Mouse (Mus musculus) heart, adult 2 months (tissue): ENCODE measurements around the gene Itsn1. TPM values are rescaled to one million over a fixed set of nuclear protein-coding genes. Genes with fewer than 3 reads are reported as not detected.

Experiments used
- DNase-seq, 2 experiments: peaks; one replicate each; pipeline ENCODE4 v3.0.0; 2021
- H3K27ac ChIP-seq: fragments of 200-600 bp; 2 replicates; pipeline ENCODE4 v1.8.1; 2022
- H3K27me3 ChIP-seq: fragments of 200-500 bp; 2 replicates; pipeline ENCODE4 v1.6.1; 2012; ENCODE audit warnings: mild to moderate bottlenecking, low read length, inconsistent platforms, mixed read lengths; ENCODE audit not compliant: control insufficient read depth, insufficient read depth
- H3K36me3 ChIP-seq: fragments of 200-500 bp; 2 replicates; pipeline ENCODE4 v1.6.1; 2012; ENCODE audit warnings: low read length, inconsistent platforms; ENCODE audit not compliant: control insufficient read depth, insufficient read depth
- H3K4me1 ChIP-seq: fragments of 200-500 bp; 2 replicates; pipeline ENCODE4 v1.6.1; 2011; ENCODE audit warnings: low read length; ENCODE audit not compliant: control insufficient read depth, insufficient read depth
- H3K4me3 ChIP-seq: fragments of 200-600 bp; 2 replicates; pipeline ENCODE4 v1.8.1; 2022
- H3K79me2 ChIP-seq: fragments of 200-500 bp; replicated peaks from 2 replicates; pipeline ENCODE4 v1.6.1; 2012; ENCODE audit warnings: mild to moderate bottlenecking, inconsistent platforms, low read length, moderate library complexity, mixed read lengths; ENCODE audit not compliant: control insufficient read depth, insufficient read depth
- H3K9ac ChIP-seq: fragments of 200-500 bp; 2 replicates; pipeline ENCODE4 v1.6.1; 2012; ENCODE audit warnings: low read depth, mild to moderate bottlenecking, control low read depth, inconsistent platforms, low read length, mixed read lengths
- CTCF ChIP-seq: fragments of 200-600 bp; IDR thresholded peaks from 2 replicates; pipeline ENCODE4 v1.8.1; 2022; ENCODE audit warnings: antibody characterized with exemption, mild to moderate bottlenecking, moderate library complexity
- EP300 ChIP-seq: fragments of 200-500 bp; IDR thresholded peaks from 2 replicates; pipeline ENCODE4 v1.6.1; 2011; ENCODE audit warnings: low read depth, low read length, control low read depth; ENCODE audit not compliant: insufficient read depth
- POLR2A ChIP-seq: fragments of 200-500 bp; IDR thresholded peaks from 2 replicates; pipeline ENCODE4 v1.6.1; 2011; ENCODE audit warnings: mild to moderate bottlenecking, low read depth, low read length, control low read depth; ENCODE audit not compliant: insufficient read depth
- WGBS: fragments of 180-500 bp; shearing (Covaris S2); methylation state at CpG from one replicate; pipeline ENCODE4 v1.1.7; 2018; 5-methylcytosine and 5-hydroxymethylcytosine counted together
- intact Hi-C: fragments of 180-260 bp; cut with DNase I; formaldehyde crosslinking; loops from one replicate; pipeline ENCODE4 v1.15.1; 2025
- polyA plus RNA-seq: library from polyadenylated mRNA; depleted of rRNA; stranded (reverse); fragments of >200 nt; gene quantifications from 2 replicates; pipeline ENCODE4 v1.2.3, GENCODE M21; 2012
- total RNA-seq, 2 experiments: library from RNA; stranded (reverse); gene quantifications; 2 replicates each; pipeline ENCODE4 v1.2.3; 2021

The Itsn1 gene
- total and polyA plus RNA-seq, 3 experiments, result 35.8 to 46.7 (median 45.1) TPM

GRCm38 (mm10) chr16:91829121-91829520 lies 100.0 kb downstream of the Itsn1 start:
- no peak for TF ChIP-seq CTCF
- no peak for TF ChIP-seq EP300
- TF ChIP-seq POLR2A, result no peak
- intact Hi-C loops, result no loop called here
- no peak overlapping the region for H3K4me3 ChIP-seq

DNA sequence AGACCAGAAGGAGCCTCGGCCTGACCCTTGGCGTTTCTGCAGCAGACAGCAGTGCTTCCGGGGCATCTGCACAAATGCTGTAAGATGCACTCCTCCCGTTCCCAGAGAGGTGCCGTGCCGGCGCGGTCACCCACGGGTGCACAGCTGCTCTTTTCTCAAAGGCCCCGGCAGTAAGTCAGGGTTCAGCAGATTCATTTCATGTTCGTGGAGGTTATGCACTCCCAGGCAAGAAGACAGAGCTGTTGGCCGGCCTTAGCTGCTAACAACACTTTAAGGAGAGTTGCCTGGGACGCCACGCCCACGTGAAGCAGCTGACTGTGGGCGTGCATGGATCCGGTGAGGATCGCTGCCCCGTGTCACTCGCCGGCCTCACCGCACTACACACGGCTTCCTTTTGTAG lies 101.2 kb downstream of the Itsn1 start:
- WGBS, result 90% methylated on average over 23 of the region's 23 CpGs
- Histone ChIP-seq H3K4me1 (peaks cover 2% of the 10 kb centered on the region; the same call in 1 of the 2 replicates), H3K9ac (no peak overlapping the region), H3K4me3 (no peak overlapping the region), H3K79me2 (no peaks in the 10 kb centered on the region), H3K27ac (no peak overlapping the region), H3K36me3 (peaks cover 5% of the 10 kb centered on the region; the same call in 1 of the 2 replicates), H3K27me3 (no peaks in the 10 kb centered on the region)
- intact Hi-C loops, result no loop called here
- TF ChIP-seq POLR2A (no peak), CTCF (no peak), EP300 (no peak)
- no peak for DNase-seq

More at GRCm38 (mm10) chr16:91829121-91829520, 100.0 kb downstream of the Itsn1 start:
- Histone ChIP-seq H3K27me3 (no peaks in the 10 kb centered on the region), H3K27ac (no peak overlapping the region), H3K9ac (no peak overlapping the region), H3K79me2 (no peaks in the 10 kb centered on the region), H3K36me3 (peaks cover 5% of the 10 kb centered on the region; the same call in 1 of the 2 replicates), H3K4me1 (peaks cover 2% of the 10 kb centered on the region; the same call in 1 of the 2 replicates)
- DNase-seq, result no peak
- 43% methylated on average over 5 of the region's 5 CpGs for WGBS

GRCm38 (mm10) chr16:91833121-91833520 lies 104.0 kb downstream of the Itsn1 start:
- DNase-seq, result no peak
- Histone ChIP-seq H3K27me3 (no peaks in the 10 kb centered on the region), H3K4me1 (peaks cover 2% of the 10 kb centered on the region; the same call in 1 of the 2 replicates), H3K4me3 (no peak overlapping the region), H3K9ac (no peak overlapping the region), H3K27ac (no peak overlapping the region), H3K79me2 (no peaks in the 10 kb centered on the region), H3K36me3 (peaks cover 5% of the 10 kb centered on the region; the same call in 1 of the 2 replicates)
- intact Hi-C loops, result no loop called here
- no peak for TF ChIP-seq EP300
- TF ChIP-seq CTCF, result no peak
- no peak for TF ChIP-seq POLR2A
- WGBS, result 70% methylated on average over 5 of the region's 5 CpGs

DNA sequence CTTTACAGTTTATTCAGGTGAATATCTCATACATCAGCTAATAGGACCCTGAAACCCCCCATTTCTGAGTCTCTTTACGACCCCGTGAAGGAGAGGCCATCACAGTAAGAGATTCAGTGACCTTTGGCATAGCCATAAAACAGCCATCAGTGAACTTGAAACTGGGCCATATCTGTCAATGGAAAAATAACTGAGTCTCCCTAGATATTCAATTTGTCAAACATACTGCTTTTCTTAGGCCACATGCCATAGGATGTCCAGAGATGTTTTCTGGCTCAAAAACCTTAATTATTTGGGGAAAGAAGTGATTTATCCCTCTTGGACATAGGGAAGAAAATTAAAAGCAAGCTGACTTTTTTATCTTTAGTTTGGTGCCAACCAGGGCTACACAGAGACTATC lies 104.5 kb downstream of the Itsn1 start:
- peaks cover under 1% of the 10 kb centered on the region; the same call in 1 of the 2 replicates for H3K36me3 ChIP-seq
- WGBS, result 67% methylated on average over 2 of the region's 2 CpGs
- H3K79me2 ChIP-seq, result no peaks in the 10 kb centered on the region
- TF ChIP-seq EP300, result no peak
- TF ChIP-seq POLR2A, result no peak
- TF ChIP-seq CTCF, result no peak
- intact Hi-C loops, result no loop called here
- no peak overlapping the region for H3K9ac ChIP-seq
- H3K27ac ChIP-seq, result no peak overlapping the region
- DNase-seq, result no peak
- no peaks in the 10 kb centered on the region for H3K27me3 ChIP-seq
- H3K4me1 ChIP-seq, result peaks cover 2% of the 10 kb centered on the region; the same call in 1 of the 2 replicates
- no peak overlapping the region for H3K4me3 ChIP-seq

DNA sequence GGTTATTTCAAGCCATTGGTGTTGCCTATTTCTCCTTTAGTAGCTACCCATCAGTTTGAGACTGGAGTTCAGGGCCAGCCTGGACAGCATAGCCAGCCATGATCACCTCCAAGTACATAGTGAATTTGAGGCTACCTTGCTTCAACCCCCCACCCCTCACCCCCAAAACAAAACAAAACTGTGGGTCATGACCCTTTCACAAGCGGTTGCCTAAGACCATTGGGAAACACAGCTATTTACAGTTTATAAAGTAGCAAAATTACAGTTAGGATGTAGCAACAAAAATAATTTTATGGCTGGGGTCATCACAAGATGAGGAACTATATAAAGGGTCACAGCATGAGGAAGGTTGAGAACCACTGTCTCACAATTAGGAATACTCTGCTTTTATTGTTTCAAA lies 104.9 kb downstream of the Itsn1 start:
- peaks cover 4% of the 10 kb centered on the region; the same call in 1 of the 2 replicates for H3K4me1 ChIP-seq
- no peak overlapping the region for H3K27ac ChIP-seq
- no peaks in the 10 kb centered on the region for H3K36me3 ChIP-seq
- no peak overlapping the region for H3K9ac ChIP-seq
- TF ChIP-seq POLR2A, result no peak
- TF ChIP-seq CTCF, result no peak
- no peak for TF ChIP-seq EP300
- intact Hi-C loops, result no loop called here
- 94% methylated on average over 1 of the region's 1 CpGs for WGBS
- H3K27me3 ChIP-seq, result no peaks in the 10 kb centered on the region
- H3K4me3 ChIP-seq, result no peak overlapping the region
- H3K79me2 ChIP-seq, result no peaks in the 10 kb centered on the region
- no peak for DNase-seq

GRCm38 (mm10) chr16:91835790-91836189 lies 106.7 kb downstream of the Itsn1 start:
- H3K27ac ChIP-seq, result no peak overlapping the region
- no peaks in the 10 kb centered on the region for H3K36me3 ChIP-seq
- no peaks in the 10 kb centered on the region for H3K79me2 ChIP-seq
- DNase-seq, result no peak
- TF ChIP-seq CTCF (no peak), POLR2A (no peak), EP300 (no peak)
- intact Hi-C loops, result no loop called here
- H3K4me1 ChIP-seq, result peaks cover 3% of the 10 kb centered on the region
- 98% methylated on average over 6 of the region's 6 CpGs for WGBS
- no peak overlapping the region for H3K4me3 ChIP-seq
- no peak overlapping the region for H3K9ac ChIP-seq
- no peaks in the 10 kb centered on the region for H3K27me3 ChIP-seq
